Mouse (Mus musculus): ENCODE data around the gene Fermt2.

Gene Fermt2

GRCm38 (mm10) chr14:45529411-45530363, at the start of gene Fermt2:
Gene Fermt2, minus strand, starts transcription at chr14:45530118.
- peak; percentile 86 for DNase-seq (ENCODE audit: low read depth, low spot score)

DNA sequence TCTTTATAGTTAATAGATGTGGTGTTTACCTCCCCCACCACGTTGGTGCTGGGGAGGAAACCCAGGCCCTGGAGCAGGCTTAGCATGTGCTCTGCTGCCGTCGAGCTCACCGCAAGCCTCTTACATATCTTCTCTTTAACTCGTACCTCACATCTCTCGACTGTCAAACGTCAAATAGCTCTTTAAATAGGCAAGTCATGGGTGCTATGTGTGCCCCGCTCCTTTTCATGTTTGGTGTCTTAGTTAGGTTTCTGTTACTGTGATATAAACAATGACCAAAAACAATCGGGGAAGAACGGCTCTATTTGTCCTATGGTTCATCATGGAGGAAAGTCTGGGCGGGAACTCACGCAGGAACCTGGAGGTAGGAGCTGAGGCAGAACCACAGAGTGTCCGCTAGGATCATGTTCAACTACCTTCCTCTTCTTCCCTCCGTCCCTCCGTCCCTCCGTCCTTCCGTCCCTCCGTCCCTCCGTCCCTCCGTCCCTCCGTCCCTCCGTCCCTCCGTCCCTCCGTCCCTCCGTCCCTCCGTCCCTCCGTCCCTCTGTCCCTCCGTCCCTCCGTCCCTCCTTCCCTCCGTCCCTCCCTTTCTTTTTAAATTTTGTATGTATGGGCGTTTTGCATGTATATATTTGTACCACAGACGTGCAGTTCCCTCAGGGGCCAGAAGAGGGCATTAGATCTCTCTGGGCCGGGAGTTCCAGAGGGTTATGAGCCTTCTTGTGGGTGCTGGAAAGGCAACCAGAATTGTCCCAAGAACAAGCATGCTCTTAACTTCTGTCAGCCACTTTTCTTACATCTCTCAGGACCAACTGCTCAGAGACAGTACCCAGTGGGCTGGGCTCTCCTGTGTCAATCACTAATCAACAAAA, 36.4 kb upstream of the Fermt2 start:
- DNase-seq (ENCODE audit: low read depth, low spot score) = peak; percentile 48

DNA sequence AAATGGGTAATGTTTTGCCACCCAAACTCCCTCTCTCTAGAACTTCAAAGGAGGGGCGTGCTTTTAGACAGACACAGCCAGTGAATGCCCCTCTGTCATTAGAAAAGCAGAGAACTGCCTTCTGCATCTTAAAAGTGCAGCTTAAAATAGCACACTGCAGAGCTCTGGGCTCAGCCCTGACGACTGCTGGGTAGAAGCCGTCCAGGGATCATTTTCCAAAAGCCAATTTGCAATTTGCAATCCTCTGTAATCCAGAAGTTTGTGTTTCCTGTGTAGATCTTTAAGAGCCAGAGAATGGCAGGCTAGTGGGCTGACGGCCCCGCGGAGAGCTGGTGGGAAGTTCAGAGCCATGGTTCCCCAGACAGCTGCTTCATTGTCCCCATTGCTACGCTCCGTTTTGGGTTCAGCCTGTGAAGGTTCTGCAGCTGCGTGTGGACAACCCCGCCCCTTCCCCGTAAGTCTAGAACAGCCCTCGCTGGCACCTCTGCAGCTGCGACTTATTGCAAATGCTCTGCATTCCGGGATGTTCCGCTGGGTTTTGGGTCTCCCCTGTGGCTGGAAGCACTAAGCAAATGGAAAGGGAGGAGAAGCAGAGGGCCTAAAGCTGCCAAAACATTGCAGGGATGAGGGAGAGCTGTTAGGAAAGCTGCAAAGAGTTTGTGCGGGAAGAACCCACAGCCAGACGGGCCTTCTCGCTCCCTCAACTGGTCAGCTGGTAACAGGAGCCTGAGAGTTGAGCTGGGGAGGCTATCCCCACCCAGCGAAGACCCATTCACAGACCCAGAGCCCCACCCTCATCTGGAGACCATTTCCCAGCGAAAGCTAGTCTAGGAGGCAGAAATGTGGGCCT, 35.5 kb upstream of the Fermt2 start:
- DNase-seq (ENCODE audit: low read depth, low spot score) = peak; percentile 70

DNA sequence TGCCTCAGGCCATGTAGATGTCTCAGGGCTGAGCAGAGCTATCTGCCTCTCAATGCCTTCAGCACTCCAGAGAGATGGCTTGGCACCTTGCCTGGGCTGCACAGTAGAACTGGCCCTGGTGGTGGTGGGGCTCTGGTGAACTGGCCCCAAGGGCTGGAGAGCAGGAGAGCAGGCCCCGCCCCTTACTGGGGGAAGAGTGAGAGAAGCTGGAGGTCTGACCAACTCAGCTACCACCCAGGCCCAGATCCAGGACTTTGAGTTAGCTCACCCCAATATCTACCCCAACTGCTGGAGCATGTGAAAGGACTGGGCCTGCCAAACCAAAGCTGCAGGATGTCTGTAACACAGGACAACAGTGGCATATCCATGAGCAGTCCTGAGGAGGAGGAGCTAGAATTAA, 33.7 kb upstream of the Fermt2 start:
- peak; percentile 55 for DNase-seq (ENCODE audit: low read depth, low spot score)

GRCm38 (mm10) chr14:45561681-45562080, 31.8 kb upstream of the Fermt2 start:
- DNase-seq (ENCODE audit: low read depth, low spot score) = peak; percentile 64

DNA sequence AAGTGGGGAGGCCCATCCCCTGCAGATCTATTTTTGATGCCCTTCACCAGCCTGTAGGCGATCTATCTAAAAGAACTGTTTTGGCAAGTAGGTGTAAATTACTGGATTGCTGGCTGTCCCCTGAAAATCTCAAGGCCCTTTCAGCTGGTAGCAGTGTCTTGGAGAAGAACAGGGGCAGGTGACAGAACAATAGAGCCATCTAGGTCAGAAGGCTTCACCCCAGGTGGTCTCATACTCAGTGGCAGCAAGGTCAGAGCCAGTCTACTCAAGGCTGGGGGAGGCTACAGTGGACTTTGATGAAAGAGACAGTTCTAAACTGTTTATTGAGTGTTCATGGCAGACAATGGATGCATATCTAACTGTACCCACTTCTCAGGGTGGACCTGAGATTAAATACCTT, 29.1 kb upstream of the Fermt2 start:
- no peak for DNase-seq (ENCODE audit: low read depth, low spot score)

DNA sequence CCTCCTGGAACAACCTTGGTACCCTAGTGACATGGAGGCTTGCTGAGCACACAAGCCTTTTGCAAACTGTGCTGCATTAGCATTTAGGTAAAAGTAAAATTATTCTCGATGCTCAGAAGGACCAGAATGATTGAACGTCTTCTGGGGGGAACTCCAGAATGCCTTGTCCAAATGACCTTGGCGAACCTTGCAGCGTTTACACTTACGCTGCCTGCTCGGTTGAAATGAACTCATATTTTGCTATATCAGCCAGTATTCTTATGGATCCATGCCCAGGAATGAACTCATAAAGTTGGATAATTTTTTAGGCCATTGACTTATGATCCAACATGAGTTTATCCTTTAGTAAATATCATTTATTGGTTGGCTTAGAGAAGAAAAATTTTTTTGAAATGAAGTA, 24.4 kb upstream of the Fermt2 start:
- DNase-seq (ENCODE audit: low read depth, low spot score) = peak; percentile 62

GRCm38 (mm10) chr14:45553854-45554253, 23.9 kb upstream of the Fermt2 start:
- DNase-seq (ENCODE audit: low read depth, low spot score) = peak; percentile 68

- DNase-seq (ENCODE audit: low read depth, low spot score) = no peak
Observed at GRCm38 (mm10) chr14:45552431-45552830, 22.5 kb upstream of the Fermt2 start.

GRCm38 (mm10) chr14:45551121-45551768, 21.3 kb upstream of the Fermt2 start:
- no peak for DNase-seq (ENCODE audit: low read depth, low spot score)

GRCm38 (mm10) chr14:45550010-45550647, 20.2 kb upstream of the Fermt2 start:
- no peak for DNase-seq (ENCODE audit: low read depth, low spot score)

DNA sequence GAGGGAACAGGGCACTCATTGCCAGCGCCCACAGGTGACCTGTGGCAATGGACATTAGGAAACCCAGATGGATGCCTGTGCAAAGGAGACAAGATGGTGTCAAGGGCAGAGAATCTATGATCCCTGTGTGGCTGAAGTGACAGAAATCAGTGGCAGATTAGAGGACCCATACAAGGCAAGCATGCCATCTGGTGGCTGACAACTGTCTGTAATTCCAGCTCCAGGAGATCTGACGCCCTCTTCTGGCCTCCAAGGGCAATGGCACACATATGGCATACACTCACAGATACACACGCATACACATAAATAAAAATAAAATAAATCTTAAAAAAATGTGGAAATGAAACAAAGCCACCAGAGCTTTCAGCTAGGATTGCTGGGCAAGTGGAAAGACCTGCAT, 18.2 kb upstream of the Fermt2 start:
- no peak for DNase-seq (ENCODE audit: low read depth, low spot score)

- no peak for DNase-seq (ENCODE audit: low read depth, low spot score)
Observed at GRCm38 (mm10) chr14:45544905-45545304, 15.0 kb upstream of the Fermt2 start.

DNA sequence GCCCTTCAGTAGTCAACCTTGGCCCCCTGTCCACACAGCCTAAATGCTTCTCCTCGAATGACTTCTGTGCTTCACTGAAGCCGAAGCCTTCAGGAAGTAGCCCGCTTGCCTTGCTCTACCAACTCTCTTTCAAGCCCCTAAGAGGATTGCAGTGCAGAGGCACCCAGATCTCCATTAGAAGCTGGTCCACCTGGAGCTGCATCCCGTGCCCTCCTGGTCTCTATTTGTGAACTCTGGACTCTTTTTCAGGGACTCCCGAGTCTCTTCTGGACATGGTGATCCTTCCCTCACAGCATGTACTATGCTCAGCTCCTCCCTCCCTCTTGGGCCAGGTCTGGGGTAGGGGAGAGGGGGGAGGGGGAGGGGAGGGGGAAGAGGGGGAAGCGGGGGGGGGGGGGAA, 14.1 kb upstream of the Fermt2 start:
- no peak for DNase-seq (ENCODE audit: low read depth, low spot score)

DNA sequence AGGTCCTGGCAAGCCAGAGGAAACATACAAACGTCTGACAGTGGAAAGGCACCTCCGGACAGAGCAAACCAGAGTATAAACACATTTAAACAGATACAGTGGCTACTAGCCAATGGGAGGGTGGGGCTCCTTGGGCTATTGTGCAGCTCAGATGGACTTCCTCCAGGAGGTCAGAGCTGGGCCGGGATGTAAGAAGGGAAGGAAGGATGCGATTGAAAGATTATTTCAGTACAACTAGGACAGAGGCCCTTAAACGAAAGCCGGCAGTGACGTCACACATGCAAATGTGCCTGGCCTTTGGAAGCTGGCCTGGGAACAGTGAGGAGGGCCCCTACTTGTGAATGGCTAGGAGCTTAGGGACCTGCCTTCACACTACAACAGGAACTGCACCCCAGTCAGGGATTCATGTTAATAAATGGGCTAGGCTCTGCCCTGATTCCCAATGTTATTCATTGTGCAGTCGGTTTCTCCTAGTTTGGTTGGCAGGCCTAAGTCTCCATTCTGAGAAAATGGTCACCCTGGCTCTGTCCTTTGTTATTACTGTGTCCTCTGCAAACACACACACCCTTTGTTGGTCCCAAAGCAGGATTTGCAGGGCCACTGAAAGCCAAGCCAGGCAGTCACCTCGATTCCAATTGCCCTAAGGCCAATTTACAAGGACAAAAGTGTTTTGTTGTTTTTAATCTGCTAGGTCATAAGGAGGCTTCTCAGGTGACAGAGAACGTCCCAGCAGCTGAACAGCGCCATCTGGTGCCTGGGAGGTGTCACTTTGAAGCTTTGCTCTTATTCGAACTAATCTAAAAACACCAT, 9.9 kb upstream of the Fermt2 start:
- peak; percentile 85 for DNase-seq (ENCODE audit: low read depth, low spot score)

- DNase-seq (ENCODE audit: low read depth, low spot score) = peak; percentile 22
Observed at GRCm38 (mm10) chr14:45530364-45531345, 737 bp upstream of the Fermt2 start.

DNA sequence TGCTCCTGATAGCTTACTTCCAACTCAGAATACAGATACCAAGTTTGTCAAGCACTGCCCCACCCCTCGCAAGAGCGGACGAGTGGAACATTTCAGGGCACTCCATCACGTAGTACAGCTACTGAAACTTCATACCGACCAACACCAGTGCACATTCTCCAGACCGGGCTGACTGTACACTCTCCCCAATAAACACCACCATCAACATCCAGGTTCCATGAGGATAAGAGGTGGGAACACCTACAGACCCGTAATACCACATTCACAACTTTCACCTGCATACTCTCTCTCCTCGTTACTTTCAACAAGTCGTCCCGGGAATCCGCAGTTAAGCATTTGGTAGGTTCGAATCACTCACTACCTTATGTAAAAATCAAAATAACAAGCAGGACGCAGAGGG, 1.1 kb downstream of the Fermt2 start:
- DNase-seq (ENCODE audit: low read depth, low spot score) = peak; percentile 47

- DNase-seq (ENCODE audit: low read depth, low spot score) = no peak
Observed at GRCm38 (mm10) chr14:45515771-45516170, 14.1 kb downstream of the Fermt2 start.
